Mouse (Mus musculus) heart, postnatal 36 days (tissue): Measurements from ENCODE around the gene Ppp4r2. TPM values are rescaled to one million over a fixed set of nuclear protein-coding genes. Genes with fewer than 3 reads are reported as not detected.

Source experiments
- DNase-seq, 2 experiments: peaks; one replicate each; pipeline ENCODE4 v3.0.0; 2021 to 2022
- intact Hi-C: fragments of 180-260 bp; cut with DNase I; formaldehyde crosslinking; loops from one replicate; pipeline ENCODE4 v1.15.1; 2025
- total RNA-seq, 2 experiments: library from RNA; stranded (reverse); gene quantifications; 2 replicates each; pipeline ENCODE4 v1.2.3; 2021

Gene Ppp4r2
- 10 to 100 TPM; 46.4 to 47.8 TPM for total RNA-seq

GRCm38 (mm10) chr6:100833355-100833754 is at the start of gene Ppp4r2:
Ppp4r2 (plus strand) TSS chr6:100833622.
- intact Hi-C loops, result loop anchor here (1.0 kb wide), 1 partner anchor 163 kb away; no protein-coding TSS in a partner anchor
- DNase-seq, result peak; percentile 89 to 92

GRCm38 (mm10) chr6:100787726-100788125 is 45.7 kb upstream of the Ppp4r2 start:
- no peak for DNase-seq
- intact Hi-C loops, result no loop called here

- no peak for DNase-seq
- intact Hi-C loops, result no loop called here
Measured at GRCm38 (mm10) chr6:100789161-100789560, 44.3 kb upstream of the Ppp4r2 start.

- DNase-seq, result no peak
- intact Hi-C loops, result no loop called here
Measured at GRCm38 (mm10) chr6:100792055-100792659, 41.3 kb upstream of the Ppp4r2 start.

- intact Hi-C loops, result no loop called here
- DNase-seq, result no peak
Measured at GRCm38 (mm10) chr6:100792973-100793769, 40.3 kb upstream of the Ppp4r2 start.

GRCm38 (mm10) chr6:100795797-100796196 is 37.6 kb upstream of the Ppp4r2 start:
- no peak for DNase-seq
- intact Hi-C loops, result no loop called here

- intact Hi-C loops, result no loop called here
Measured at GRCm38 (mm10) chr6:100799290-100799689, 34.1 kb upstream of the Ppp4r2 start.

GRCm38 (mm10) chr6:100799766-100800165 is 33.7 kb upstream of the Ppp4r2 start:
- DNase-seq, result no peak
- intact Hi-C loops, result loop anchor here (5.0 kb wide), 1 partner anchor 92 kb away; no protein-coding TSS in a partner anchor

More at GRCm38 (mm10) chr6:100799290-100799689, 34.1 kb upstream of the Ppp4r2 start:
- DNase-seq, result no peak

- peak; percentile 59 to 74 for DNase-seq
- intact Hi-C loops, result loop anchor here (5.0 kb wide), 1 partner anchor 93 kb away; no protein-coding TSS in a partner anchor
Measured at GRCm38 (mm10) chr6:100800497-100800955, 32.9 kb upstream of the Ppp4r2 start.

- intact Hi-C loops, result loop anchor here (5.0 kb wide), 1 partner anchor 95 kb away; no protein-coding TSS in a partner anchor
- DNase-seq, result peak in 1 of 2 experiments; percentile 25
Measured at GRCm38 (mm10) chr6:100802381-100803083, 30.9 kb upstream of the Ppp4r2 start.

- DNase-seq, result no peak
- intact Hi-C loops, result loop anchor here (5.0 kb wide), 1 partner anchor 96 kb away; no protein-coding TSS in a partner anchor
Measured at GRCm38 (mm10) chr6:100803250-100803649, 30.2 kb upstream of the Ppp4r2 start.

- no peak for DNase-seq
- intact Hi-C loops, result no loop called here
Measured at GRCm38 (mm10) chr6:100807187-100807586, 26.2 kb upstream of the Ppp4r2 start.

- DNase-seq, result no peak
- intact Hi-C loops, result no loop called here
Measured at GRCm38 (mm10) chr6:100807746-100808145, 25.7 kb upstream of the Ppp4r2 start.

GRCm38 (mm10) chr6:100808221-100808778 is 25.1 kb upstream of the Ppp4r2 start:
- no peak for DNase-seq
- intact Hi-C loops, result no loop called here

GRCm38 (mm10) chr6:100810117-100810516 is 23.3 kb upstream of the Ppp4r2 start:
- DNase-seq, result no peak
- intact Hi-C loops, result no loop called here

- DNase-seq, result no peak
- intact Hi-C loops, result no loop called here
Measured at GRCm38 (mm10) chr6:100811731-100812130, 21.7 kb upstream of the Ppp4r2 start.

- DNase-seq, result no peak
- intact Hi-C loops, result no loop called here
Measured at GRCm38 (mm10) chr6:100821367-100821766, 12.1 kb upstream of the Ppp4r2 start.

- no peak for DNase-seq
- intact Hi-C loops, result no loop called here
Measured at GRCm38 (mm10) chr6:100823356-100823755, 10.1 kb upstream of the Ppp4r2 start.

- intact Hi-C loops, result no loop called here
- no peak for DNase-seq
Measured at GRCm38 (mm10) chr6:100824381-100824965, 8.9 kb upstream of the Ppp4r2 start.

GRCm38 (mm10) chr6:100826046-100826445 is 7.4 kb upstream of the Ppp4r2 start:
- intact Hi-C loops, result no loop called here
- DNase-seq, result no peak
